Mouse (Mus musculus) gastrocnemius, adult 2 months (tissue): ENCODE measurements around the gene Gm7544. TPM values are rescaled to one million over a fixed set of nuclear protein-coding genes. Genes with fewer than 3 reads are reported as not detected.
"Not testable (repeated sequence)": the region's sequence is repeated elsewhere in the genome, so short reads cannot be mapped to it uniquely, and the experiment has no call there.

Experiments used
- DNase-seq: peaks from one replicate; pipeline ENCODE4 v3.0.0; 2022
- H3K27ac ChIP-seq: fragments of 200-600 bp; 2 replicates; pipeline ENCODE4 v1.8.1; 2022; ENCODE audit warnings: mild to moderate bottlenecking
- H3K4me3 ChIP-seq: fragments of 200-600 bp; 2 replicates; pipeline ENCODE4 v1.8.1; 2022; ENCODE audit warnings: mild to moderate bottlenecking, moderate library complexity
- CTCF ChIP-seq: fragments of 200-600 bp; IDR thresholded peaks from 2 replicates; pipeline ENCODE4 v1.8.1; 2022; ENCODE audit warnings: antibody characterized with exemption, mild to moderate bottlenecking, moderate library complexity
- intact Hi-C: fragments of 180-260 bp; cut with DNase I; formaldehyde crosslinking; loops from one replicate; pipeline ENCODE4 v1.15.1; 2025
- long read RNA-seq, 2 experiments: library from polyadenylated mRNA; stranded (forward); transcript quantifications; one replicate each; pipeline ENCODE4 v2.0.0; 2021
- total RNA-seq, 2 experiments: library from RNA; stranded (reverse); gene quantifications; 2 replicates each; pipeline ENCODE4 v1.2.3; 2021

Gene Gm7544
- total RNA-seq, result not detected
- long read RNA-seq, experiment 1, result 0 reads
- long read RNA-seq, experiment 2, result 0 reads

- DNase-seq, intact Hi-C loops, H3K4me3 ChIP-seq, H3K27ac ChIP-seq: not testable (repeated sequence)
These were observed at the start of gene Gm7544 for GRCm38 (mm10) chr1:82955913-82956312. TSS of gene Gm7544 (minus strand) at chr1:82956013.

- DNase-seq, intact Hi-C loops, H3K27ac ChIP-seq: not testable (repeated sequence)
These were observed 44.5 kb upstream of the Gm7544 start, which contains the start of gene Gm47959 for GRCm38 (mm10) chr1:83000306-83000705. TSS of gene Gm47959 (plus strand) at chr1:83000548.

GRCm38 (mm10) chr1:82993947-82994346 lies 38.1 kb upstream of the Gm7544 start:
- H3K4me3 ChIP-seq, result no peak overlapping the region
- intact Hi-C loops, result no loop called here
- no peak for DNase-seq
- TF ChIP-seq CTCF, result no peak
- H3K27ac ChIP-seq, result no peak overlapping the region

More at GRCm38 (mm10) chr1:83000306-83000705, 44.5 kb upstream of the Gm7544 start, which contains the start of gene Gm47959:
- H3K4me3 ChIP-seq, result not testable (repeated sequence)

GRCm38 (mm10) chr1:82992093-82992492 lies 36.3 kb upstream of the Gm7544 start:
- no peak for TF ChIP-seq CTCF
- Histone ChIP-seq H3K27ac (no peak overlapping the region), H3K4me3 (no peak overlapping the region)
- intact Hi-C loops, result no loop called here
- DNase-seq, result no peak

GRCm38 (mm10) chr1:82991596-82991995 lies 35.8 kb upstream of the Gm7544 start:
- Histone ChIP-seq H3K27ac (no peak overlapping the region), H3K4me3 (no peak overlapping the region)
- intact Hi-C loops, result no loop called here
- DNase-seq, result no peak
- no peak for TF ChIP-seq CTCF

GRCm38 (mm10) chr1:82991062-82991461 lies 35.2 kb upstream of the Gm7544 start:
- no peak for DNase-seq
- no peak overlapping the region for H3K4me3 ChIP-seq
- no peak for TF ChIP-seq CTCF
- intact Hi-C loops, result no loop called here
- no peak overlapping the region for H3K27ac ChIP-seq

GRCm38 (mm10) chr1:82987530-82988198 lies 31.9 kb upstream of the Gm7544 start:
- no peak for DNase-seq
- intact Hi-C loops, result loop anchor here (1.0 kb wide), 1 partner anchor 200 kb away; no protein-coding TSS in a partner anchor

GRCm38 (mm10) chr1:82986738-82987137 lies 30.9 kb upstream of the Gm7544 start:
- no peak overlapping the region for H3K27ac ChIP-seq
- DNase-seq, result no peak
- H3K4me3 ChIP-seq, result no peak overlapping the region
- intact Hi-C loops, result loop anchor here (1.0 kb wide), 1 partner anchor 199 kb away; no protein-coding TSS in a partner anchor
- no peak for TF ChIP-seq CTCF

More at GRCm38 (mm10) chr1:82987530-82988198, 31.9 kb upstream of the Gm7544 start:
- TF ChIP-seq CTCF, result peak; percentile 79
- H3K27ac ChIP-seq, result no peak overlapping the region
- no peak overlapping the region for H3K4me3 ChIP-seq

- intact Hi-C loops, result no loop called here
- no peak overlapping the region for H3K27ac ChIP-seq
- no peak for TF ChIP-seq CTCF
- no peak for DNase-seq
- no peak overlapping the region for H3K4me3 ChIP-seq
These were observed 22.0 kb upstream of the Gm7544 start for GRCm38 (mm10) chr1:82977840-82978239.

GRCm38 (mm10) chr1:82975750-82976149 lies 19.9 kb upstream of the Gm7544 start:
- Histone ChIP-seq H3K4me3 (no peak overlapping the region), H3K27ac (no peak overlapping the region)
- TF ChIP-seq CTCF, result no peak
- intact Hi-C loops, result no loop called here
- no peak for DNase-seq

GRCm38 (mm10) chr1:82974342-82974741 lies 18.5 kb upstream of the Gm7544 start:
- H3K4me3 ChIP-seq, result no peak overlapping the region
- no peak for DNase-seq
- intact Hi-C loops, result no loop called here
- no peak for TF ChIP-seq CTCF
- H3K27ac ChIP-seq, result no peak overlapping the region

- H3K4me3 ChIP-seq, result no peak overlapping the region
- TF ChIP-seq CTCF, result no peak
- no peak overlapping the region for H3K27ac ChIP-seq
- intact Hi-C loops, result no loop called here
- DNase-seq, result no peak
These were observed 18.1 kb upstream of the Gm7544 start for GRCm38 (mm10) chr1:82973901-82974300.

GRCm38 (mm10) chr1:82973244-82973643 lies 17.4 kb upstream of the Gm7544 start:
- no peak for TF ChIP-seq CTCF
- H3K4me3 ChIP-seq, result no peak overlapping the region
- intact Hi-C loops, result no loop called here
- DNase-seq, result no peak
- no peak overlapping the region for H3K27ac ChIP-seq

GRCm38 (mm10) chr1:82972046-82972445 lies 16.2 kb upstream of the Gm7544 start:
- no peak for DNase-seq
- intact Hi-C loops, result no loop called here
- no peak overlapping the region for H3K4me3 ChIP-seq
- no peak for TF ChIP-seq CTCF
- H3K27ac ChIP-seq, result no peak overlapping the region
